Mouse (Mus musculus): ENCODE data around the gene Lhfpl2.
A peak's percentile ranks its signal among the peaks of the same experiment; 100 is the strongest.

Gene Lhfpl2

GRCm38 (mm10) chr13:94175379-94176050 lies 117.9 kb downstream of the Lhfpl2 start:
- no peak for DNase-seq (ENCODE audit: low spot score)

- no peak for DNase-seq (ENCODE audit: low spot score)
Observed at GRCm38 (mm10) chr13:94177148-94177547, 119.6 kb downstream of the Lhfpl2 start.

GRCm38 (mm10) chr13:94178401-94179040 lies 120.9 kb downstream of the Lhfpl2 start:
- no peak for DNase-seq (ENCODE audit: low spot score)

GRCm38 (mm10) chr13:94180477-94181420 lies 123.2 kb downstream of the Lhfpl2 start:
- DNase-seq (ENCODE audit: low spot score) = no peak

GRCm38 (mm10) chr13:94182026-94182425 lies 124.4 kb downstream of the Lhfpl2 start:
- DNase-seq (ENCODE audit: low spot score) = no peak

GRCm38 (mm10) chr13:94183372-94184021 lies 125.9 kb downstream of the Lhfpl2 start:
- no peak for DNase-seq (ENCODE audit: low spot score)

GRCm38 (mm10) chr13:94184726-94185456 lies 127.3 kb downstream of the Lhfpl2 start:
- no peak for DNase-seq (ENCODE audit: low spot score)

- DNase-seq (ENCODE audit: low spot score) = no peak
Observed at GRCm38 (mm10) chr13:94185631-94186030, 128.0 kb downstream of the Lhfpl2 start.

GRCm38 (mm10) chr13:94188200-94189086 lies 130.8 kb downstream of the Lhfpl2 start:
- no peak for DNase-seq (ENCODE audit: low spot score)

GRCm38 (mm10) chr13:94190386-94190785 lies 132.8 kb downstream of the Lhfpl2 start:
- no peak for DNase-seq (ENCODE audit: low spot score)

- DNase-seq (ENCODE audit: low spot score) = no peak
Observed at GRCm38 (mm10) chr13:94193227-94193626, 135.6 kb downstream of the Lhfpl2 start.

GRCm38 (mm10) chr13:94198616-94199015 lies 141.0 kb downstream of the Lhfpl2 start:
- no peak for DNase-seq (ENCODE audit: low spot score)

- no peak for DNase-seq (ENCODE audit: low spot score)
Observed at GRCm38 (mm10) chr13:94199829-94200228, 142.2 kb downstream of the Lhfpl2 start.

- peak; percentile 36 for DNase-seq (ENCODE audit: low spot score)
Observed at GRCm38 (mm10) chr13:94205234-94205633, 147.6 kb downstream of the Lhfpl2 start.

- no peak for DNase-seq (ENCODE audit: low spot score)
Observed at GRCm38 (mm10) chr13:94207973-94208372, 150.4 kb downstream of the Lhfpl2 start.

GRCm38 (mm10) chr13:94208892-94209291 lies 151.3 kb downstream of the Lhfpl2 start:
- DNase-seq (ENCODE audit: low spot score) = no peak

GRCm38 (mm10) chr13:94211236-94212119 lies 153.9 kb downstream of the Lhfpl2 start:
- DNase-seq (ENCODE audit: low spot score) = no peak

GRCm38 (mm10) chr13:94212179-94212578 lies 154.6 kb downstream of the Lhfpl2 start:
- DNase-seq (ENCODE audit: low spot score) = no peak

GRCm38 (mm10) chr13:94212716-94213115 lies 155.1 kb downstream of the Lhfpl2 start:
- DNase-seq (ENCODE audit: low spot score) = no peak
